Mouse (Mus musculus) retina, postnatal 7 days (tissue): Measurements from ENCODE around the gene Rnasek.

Experiments used
- DNase-seq: peaks from one replicate; pipeline ENCODE4 v3.0.0-alpha.2; 2012; ENCODE audit warnings: low read depth, low spot score

Rnasek gene

GRCm38 (mm10) chr11:70239541-70240279 lies at the start of gene Rnasek, which contains the start of gene Gm21988:
Gene Rnasek, minus strand, starts transcription at chr11:70239842.
Gene Gm21988, minus strand, starts transcription at chr11:70239830.
- peak; percentile 75 for DNase-seq

- no peak for DNase-seq
Measured at GRCm38 (mm10) chr11:70289236-70289635, 49.6 kb upstream of the Rnasek start.

- DNase-seq, result no peak
Measured at GRCm38 (mm10) chr11:70288102-70288501, 48.5 kb upstream of the Rnasek start.

- no peak for DNase-seq
Measured at GRCm38 (mm10) chr11:70285686-70286085, 46.0 kb upstream of the Rnasek start.

GRCm38 (mm10) chr11:70284757-70285156 lies 45.1 kb upstream of the Rnasek start:
- no peak for DNase-seq

- DNase-seq, result no peak
Measured at GRCm38 (mm10) chr11:70283666-70284065, 44.0 kb upstream of the Rnasek start.

GRCm38 (mm10) chr11:70280441-70280840 lies 40.8 kb upstream of the Rnasek start:
- DNase-seq, result no peak

GRCm38 (mm10) chr11:70278961-70279360 lies 39.3 kb upstream of the Rnasek start:
- no peak for DNase-seq

GRCm38 (mm10) chr11:70271641-70272040 lies 32.0 kb upstream of the Rnasek start:
- no peak for DNase-seq

- DNase-seq, result no peak
Measured at GRCm38 (mm10) chr11:70266405-70266804, 26.8 kb upstream of the Rnasek start.

GRCm38 (mm10) chr11:70265819-70266218 lies 26.2 kb upstream of the Rnasek start:
- DNase-seq, result no peak

GRCm38 (mm10) chr11:70265252-70265651 lies 25.6 kb upstream of the Rnasek start:
- DNase-seq, result no peak

- no peak for DNase-seq
Measured at GRCm38 (mm10) chr11:70259035-70259434, 19.4 kb upstream of the Rnasek start.

GRCm38 (mm10) chr11:70254931-70255531 lies 15.4 kb upstream of the Rnasek start, which contains the start of gene Alox12:
Gene Alox12, minus strand, starts transcription at chr11:70255353.
- DNase-seq, result no peak

GRCm38 (mm10) chr11:70254337-70254736 lies 14.7 kb upstream of the Rnasek start:
- no peak for DNase-seq

GRCm38 (mm10) chr11:70251853-70252252 lies 12.2 kb upstream of the Rnasek start:
- DNase-seq, result no peak

GRCm38 (mm10) chr11:70250150-70250549 lies 10.5 kb upstream of the Rnasek start:
- no peak for DNase-seq

GRCm38 (mm10) chr11:70247136-70247845 lies 7.6 kb upstream of the Rnasek start:
- DNase-seq, result peak; percentile 58

GRCm38 (mm10) chr11:70242591-70242990 lies 2.9 kb upstream of the Rnasek start:
- no peak for DNase-seq

GRCm38 (mm10) chr11:70238591-70239440 lies 826 bp downstream of the Rnasek start:
- DNase-seq, result no peak

- peak; percentile 96 for DNase-seq
Measured at GRCm38 (mm10) chr11:70237457-70238167, 2.0 kb downstream of the Rnasek start, which contains the start of gene 0610010K14Rik. Gene 0610010K14Rik, minus strand, starts transcription at chr11:70237914.
